Mouse (Mus musculus) MEL (cell line): ENCODE data around the gene Wdr38.

Source experiments
- CTCF ChIP-seq, 3 experiments: IDR thresholded peaks in 2 of 3; conservative IDR thresholded peaks in 1 of 3; 2 replicates each; pipeline ENCODE4 v1.5.1; 2011 to 2012; ENCODE audit warnings: low read length in 3 of 3, low read depth in 2 of 3, mild to moderate bottlenecking in 2 of 3, improper control_type of control experiment in 1 of 3, inconsistent platforms in 1 of 3, mixed read lengths in 1 of 3, moderate library complexity in 1 of 3; ENCODE audit not compliant: control insufficient read depth in 1 of 3, insufficient read depth in 1 of 3, poor library complexity in 1 of 3, severe bottlenecking in 1 of 3
- EP300 ChIP-seq, 2 experiments: IDR thresholded peaks; 2 replicates each; pipeline ENCODE4 v1.6.1; 2011; ENCODE audit warnings: improper control_type of control experiment in 2 of 2, low read length in 2 of 2, low read depth in 1 of 2, mild to moderate bottlenecking in 1 of 2
- ETS1 ChIP-seq: IDR thresholded peaks from 2 replicates; pipeline ENCODE4 v1.6.1; 2012; ENCODE audit warnings: low read depth, mild to moderate bottlenecking, inconsistent platforms, low read length, improper control_type of control experiment, moderate library complexity
- GABPA ChIP-seq: IDR thresholded peaks from 2 replicates; pipeline ENCODE4 v1.6.1; 2012; ENCODE audit warnings: low read depth, mild to moderate bottlenecking, inconsistent platforms, low read length, improper control_type of control experiment, moderate library complexity
- MAFK ChIP-seq: IDR thresholded peaks from 2 replicates; pipeline ENCODE4 v1.6.1; 2011; ENCODE audit warnings: low read depth, mild to moderate bottlenecking, low read length, improper control_type of control experiment, borderline replicate concordance
- MAX ChIP-seq: IDR thresholded peaks from 2 replicates; pipeline ENCODE4 v1.6.1; 2011; ENCODE audit warnings: low read length, improper control_type of control experiment
- POLR2A ChIP-seq, 2 experiments: IDR thresholded peaks; 2 replicates each; pipeline ENCODE4 v1.6.1; 2011 to 2012; ENCODE audit warnings: low read length in 2 of 2, mild to moderate bottlenecking in 2 of 2, control low read depth in 1 of 2, improper control_type of control experiment in 1 of 2, low read depth in 1 of 2, moderate library complexity in 1 of 2; ENCODE audit not compliant: control insufficient read depth in 1 of 2, insufficient read depth in 1 of 2, poor library complexity in 1 of 2
- RAD21 ChIP-seq: IDR thresholded peaks from 2 replicates; pipeline ENCODE4 v1.6.1; 2011; ENCODE audit warnings: mild to moderate bottlenecking, low read depth, low read length, improper control_type of control experiment
- SIN3A ChIP-seq: IDR thresholded peaks from 2 replicates; pipeline ENCODE4 v1.6.1; 2012; ENCODE audit warnings: low read length, improper control_type of control experiment, inconsistent platforms
- TBP ChIP-seq: IDR thresholded peaks from 2 replicates; pipeline ENCODE4 v1.8.0; 2011; ENCODE audit warnings: low read depth, low read length, improper control_type of control experiment
- TCF12 ChIP-seq: IDR thresholded peaks from 2 replicates; pipeline ENCODE4 v1.6.1; 2014; ENCODE audit warnings: low read depth, mild to moderate bottlenecking, inconsistent platforms, low read length, improper control_type of control experiment, moderate library complexity
- USF2 ChIP-seq, 2 experiments: IDR thresholded peaks; 2 replicates each; pipeline ENCODE4 v1.6.1; 2011 to 2012; ENCODE audit warnings: improper control_type of control experiment in 2 of 2, low read length in 2 of 2, borderline replicate concordance in 1 of 2, inconsistent platforms in 1 of 2, low read depth in 1 of 2, mild to moderate bottlenecking in 1 of 2; ENCODE audit not compliant: insufficient read depth in 1 of 2
- ZKSCAN1 ChIP-seq: IDR thresholded peaks from 2 replicates; pipeline ENCODE4 v1.6.1; 2012; ENCODE audit warnings: low read depth, mild to moderate bottlenecking, inconsistent platforms, low read length, improper control_type of control experiment, moderate library complexity
- ZNF384 ChIP-seq: IDR thresholded peaks from 2 replicates; pipeline ENCODE4 v1.6.1; 2012; ENCODE audit warnings: low read depth, mild to moderate bottlenecking, inconsistent platforms, low read length, improper control_type of control experiment

DNA sequence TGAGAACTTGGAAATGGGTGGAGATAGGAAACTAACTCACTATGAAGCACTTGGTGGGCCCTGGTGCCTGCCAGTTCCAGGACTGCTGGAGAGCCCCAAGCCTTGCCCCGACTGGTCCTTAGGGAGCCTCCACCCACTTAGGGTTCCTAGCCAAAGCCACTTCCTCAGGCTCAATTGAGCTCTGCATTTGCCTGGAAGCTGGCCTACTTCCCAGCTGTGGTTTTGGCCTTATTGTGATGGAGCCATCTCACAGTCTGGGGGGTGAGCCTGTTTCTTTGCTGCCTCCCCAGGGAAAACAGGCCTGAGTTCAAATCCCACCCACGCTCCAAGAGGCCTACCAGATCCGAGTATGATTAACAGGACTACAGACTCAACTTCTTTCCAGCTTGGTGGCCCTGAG, 10.7 kb upstream of the Wdr38 start:
- no peak for TF ChIP-seq USF2 (IDR thresholded peaks at IDR 0.05; ENCODE audit: borderline replicate concordance in 1 of 2, insufficient read depth in 1 of 2, low read depth in 1 of 2, low read length in 2 of 2)
- TF ChIP-seq ZNF384 = no peak
- TF ChIP-seq MAFK = no peak
- no peak for TF ChIP-seq TCF12
- no peak for TF ChIP-seq EP300 (IDR thresholded peaks at IDR 0.05; ENCODE audit: low read depth in 1 of 2, low read length in 2 of 2)
- no peak for TF ChIP-seq TBP
- no peak for TF ChIP-seq POLR2A (IDR thresholded peaks at IDR 0.05; ENCODE audit: control insufficient read depth in 1 of 2, insufficient read depth in 1 of 2, low read depth in 1 of 2, low read length in 2 of 2, poor library complexity in 1 of 2)
- TF ChIP-seq CTCF (IDR thresholded peaks at IDR 0.05 in 2 of 3, conservative IDR thresholded peaks at IDR 0.05 in 1 of 3; ENCODE audit: control insufficient read depth in 1 of 3, insufficient read depth in 1 of 3, low read depth in 2 of 3, low read length in 3 of 3, poor library complexity in 1 of 3, severe bottlenecking in 1 of 3) = no peak
- no peak for TF ChIP-seq SIN3A
- TF ChIP-seq MAX = no peak
- TF ChIP-seq ETS1 = peak; percentile 16; the same call in 1 of the 2 replicates
- TF ChIP-seq ZKSCAN1 = no peak
- no peak for TF ChIP-seq GABPA
- no peak for TF ChIP-seq RAD21
